Comparison of ENCODE assay signal across 8 mouse cellular contexts in genomic region chr7:142070458-142071211, GRCm38 (mm10). TPM values are rescaled to one million over a fixed set of nuclear protein-coding genes. Genes with fewer than 3 reads are reported as not detected.
DNase-seq lines count a peak whose midpoint lies in the region; ATAC-seq lines count a peak whose summit lies in the region.

No protein-coding gene starts in this region.

- H3K27me3 ChIP-seq in forebrain, embryonic 14.5 days (replicated peaks; ENCODE audit: control insufficient read depth, insufficient read depth, low read length), result no peaks in the 10 kb centered on the region
- no peaks in the 10 kb centered on the region for H3K27me3 ChIP-seq in hindbrain, embryonic 14.5 days (ENCODE audit: control insufficient read depth, insufficient read depth, low read length)

- DNase-seq in gastrocnemius, adult 18-20 months (ENCODE audit: low spot score), result peak; percentile 80
- DNase-seq in gastrocnemius, postnatal 25 days, result no peak
- DNase-seq in cerebellum, adult 11 months, result peak; percentile 81
- DNase-seq in forebrain, embryonic 14.5 days (ENCODE audit: low spot score), result peak; percentile 77
- peak; percentile 83 for DNase-seq in hindbrain, embryonic 14.5 days (ENCODE audit: low spot score)
- DNase-seq in left cerebral cortex, postnatal 14 days (ENCODE audit: low spot score in 2 of 2), result peak; percentile 50 to 71
- peak; percentile 74 for DNase-seq in right cerebral cortex, postnatal 14 days

- no peak overlapping the region for H3K4me3 ChIP-seq in forebrain, embryonic 14.5 days (ENCODE audit: low read depth, low read length)
- peak overlapping the region; percentile 12; the same call in 1 of the 2 replicates for H3K4me3 ChIP-seq in hindbrain, embryonic 14.5 days (replicated peaks; ENCODE audit: low read length)

- H3K4me2 ChIP-seq in forebrain, embryonic 14.5 days (ENCODE audit: low read length), result peak overlapping the region; percentile 42
- H3K4me2 ChIP-seq in hindbrain, embryonic 14.5 days (replicated peaks), result peak overlapping the region; percentile 54

- no peaks in the 10 kb centered on the region for H3K9me3 ChIP-seq in forebrain, embryonic 14.5 days (replicated peaks; ENCODE audit: control insufficient read depth, low read length)
- no peaks in the 10 kb centered on the region for H3K9me3 ChIP-seq in hindbrain, embryonic 14.5 days (ENCODE audit: control insufficient read depth, low read length)

- intact Hi-C loops in left cerebral cortex, postnatal 14 days (cut with DNase I), result no loop called here

- peak; percentile 80 for ATAC-seq in forebrain, embryonic 14.5 days
- peak; percentile 84 for ATAC-seq in hindbrain, embryonic 14.5 days (ENCODE audit: low FRiP score)
- ATAC-seq in megakaryocyte, adult 5-6 weeks (ENCODE audit: poor library complexity, severe bottlenecking), result peak; percentile 97

- no peak overlapping the region for H3K27ac ChIP-seq in forebrain, embryonic 14.5 days (ENCODE audit: low read depth, low read length)
- no peak overlapping the region for H3K27ac ChIP-seq in hindbrain, embryonic 14.5 days

- peak overlapping the region; percentile 13; the same call in 1 of the 2 replicates for H3K9ac ChIP-seq in forebrain, embryonic 14.5 days (ENCODE audit: low read length)
- peak overlapping the region; percentile 41; the same call in 1 of the 2 replicates for H3K9ac ChIP-seq in hindbrain, embryonic 14.5 days

- no peaks in the 10 kb centered on the region for H3K36me3 ChIP-seq in forebrain, embryonic 14.5 days (ENCODE audit: control insufficient read depth, insufficient read depth, low read length)
- no peaks in the 10 kb centered on the region for H3K36me3 ChIP-seq in hindbrain, embryonic 14.5 days (replicated peaks; ENCODE audit: control insufficient read depth, insufficient read depth)

- peaks cover 4% of the 10 kb centered on the region; the same call in 1 of the 2 replicates for H3K4me1 ChIP-seq in forebrain, embryonic 14.5 days (ENCODE audit: control insufficient read depth, insufficient read depth, low read length)
- 0 out of 2 replicates have a peak, but pooled peaks cover 4% of the 10 kb centered on the region for H3K4me1 ChIP-seq in hindbrain, embryonic 14.5 days (replicated peaks; ENCODE audit: control insufficient read depth, insufficient read depth, low read length)

- WGBS in forebrain, embryonic 14.5 days, result 17% methylated on average over 13 of the region's 13 CpGs
- WGBS in hindbrain, embryonic 14.5 days, result 16% methylated on average over 13 of the region's 13 CpGs

RNA-seq across cellular contexts. Expression of gene Mob2, which starts 9.8 kb away (rescaled TPM):
- total RNA-seq in gastrocnemius, adult 18-20 months (2021), result 10 to 100 TPM; 49.6 to 51.8 TPM
- total RNA-seq in gastrocnemius, postnatal 25 days (2021), result 10 to 100 TPM; 37.8 to 42.9 TPM
- 53.6 and 57.9 TPM in 2 replicates for polyA plus RNA-seq in forebrain, embryonic 14.5 days (2014; fragmentation: Nextera tagmentation; extraction: Ambion mirVana)
- 46.4 and 50.2 TPM in 2 replicates for polyA plus RNA-seq in hindbrain, embryonic 14.5 days (2014; fragmentation: Nextera tagmentation; extraction: Ambion mirVana)
- total RNA-seq in left cerebral cortex, postnatal 14 days (2021), result 10 to 100 TPM; 26.4 to 31.7 TPM
- 25.5 and 34.4 TPM in 2 replicates for total RNA-seq in megakaryocyte, adult 5-6 weeks (2015)
- 29.7 and 31.7 TPM in 2 replicates for total RNA-seq in megakaryocyte, adult 5-6 weeks (2017)

RNA-seq across cellular contexts. Expression of gene Dusp8, which starts 25.0 kb away (rescaled TPM):
- total RNA-seq in gastrocnemius, adult 18-20 months (2021), result 10 to 100 TPM; 21.9 to 41.2 TPM
- total RNA-seq in gastrocnemius, postnatal 25 days (2021), result 10 to 100 TPM; 16.8 to 46.3 TPM
- 58.0 and 84.8 TPM in 2 replicates for polyA plus RNA-seq in forebrain, embryonic 14.5 days (2014; fragmentation: Nextera tagmentation; extraction: Ambion mirVana)
- polyA plus RNA-seq in hindbrain, embryonic 14.5 days (2014; fragmentation: Nextera tagmentation; extraction: Ambion mirVana), result 133 and 142 TPM in 2 replicates
- total RNA-seq in left cerebral cortex, postnatal 14 days (2021), result 100 to 1,000 TPM; 154 to 171 TPM
- not detected in 2 replicates for total RNA-seq in megakaryocyte, adult 5-6 weeks (2015)
- not detected in 2 replicates for total RNA-seq in megakaryocyte, adult 5-6 weeks (2017)

RNA-seq across cellular contexts. Expression of gene Gm45618, which starts 49.9 kb away (rescaled TPM):
- total RNA-seq in gastrocnemius, adult 18-20 months (2021), result not detected
- not detected for total RNA-seq in gastrocnemius, postnatal 25 days (2021)
- not detected in 2 replicates for polyA plus RNA-seq in forebrain, embryonic 14.5 days (2014; fragmentation: Nextera tagmentation; extraction: Ambion mirVana)
- not detected in 2 replicates for polyA plus RNA-seq in hindbrain, embryonic 14.5 days (2014; fragmentation: Nextera tagmentation; extraction: Ambion mirVana)
- total RNA-seq in left cerebral cortex, postnatal 14 days (2021), result not detected
- not detected in 2 replicates for total RNA-seq in megakaryocyte, adult 5-6 weeks (2015)
- not detected in 2 replicates for total RNA-seq in megakaryocyte, adult 5-6 weeks (2017)

Comparison
In these comparisons a context has a peak if more than half of its experiments do, and no peak if none do; other contexts are left out.
1. RNA of gene Dusp8, which starts 25.0 kb away (total RNA-seq): 154 to 171 TPM in left cerebral cortex, postnatal 14 days, 16.8 to 46.3 TPM in gastrocnemius, postnatal 25 days and 21.9 to 41.2 TPM in gastrocnemius, adult 18-20 months; not detected in megakaryocyte, adult 5-6 weeks; every median in the first group is over 10 times any median in the second.
2. Peak in every context shown above with its lines, with median percentiles within 50 percentile points of each other: ATAC-seq.